Mouse (Mus musculus) heart, embryonic 13.5 days (tissue): ENCODE results near the gene Agpat4. TPM values are rescaled to one million over a fixed set of nuclear protein-coding genes. Genes with fewer than 3 reads are reported as not detected.
A peak's percentile ranks its signal among the peaks of the same experiment; 100 is the strongest.

ENCODE experiments used
- ATAC-seq: fragments of 200-750 bp; cut with Nextera tagmentation; 2 replicates; pipeline ENCODE4 v1.8.0; 2017; ENCODE audit warnings: moderate TSS enrichment; ENCODE audit not compliant: insufficient number of reproducible peaks, low FRiP score, low TSS enrichment; ENCODE audit errors: extremely low read depth
- H3K27ac ChIP-seq: fragments of 300-500 bp; sonication (generic); replicated peaks from 2 replicates; pipeline ENCODE4 v1.5.1; 2015; ENCODE audit warnings: moderate library complexity, mild to moderate bottlenecking, inconsistent platforms
- H3K27me3 ChIP-seq: fragments of 300-500 bp; sonication (generic); replicated peaks from 2 replicates; pipeline ENCODE4 v1.6.1; 2015; ENCODE audit warnings: mild to moderate bottlenecking, inconsistent platforms
- H3K36me3 ChIP-seq: fragments of 300-500 bp; sonication (generic); 2 replicates; pipeline ENCODE4 v1.6.1; 2015; ENCODE audit warnings: mild to moderate bottlenecking, inconsistent platforms
- H3K4me1 ChIP-seq: fragments of 300-500 bp; sonication (generic); 2 replicates; pipeline ENCODE4 v1.6.1; 2015; ENCODE audit warnings: inconsistent platforms
- H3K4me2 ChIP-seq: fragments of 300-500 bp; sonication (generic); 2 replicates; pipeline ENCODE4 v1.6.1; 2015; ENCODE audit warnings: inconsistent platforms, mild to moderate bottlenecking, moderate library complexity
- H3K4me3 ChIP-seq: fragments of 300-500 bp; sonication (generic); 2 replicates; pipeline ENCODE4 v1.5.1; 2015; ENCODE audit warnings: moderate library complexity, mild to moderate bottlenecking, inconsistent platforms
- H3K9ac ChIP-seq: fragments of 300-500 bp; sonication (generic); 2 replicates; pipeline ENCODE4 v1.6.1; 2015; ENCODE audit warnings: inconsistent platforms, mild to moderate bottlenecking, moderate library complexity
- H3K9me3 ChIP-seq: fragments of 300-500 bp; sonication (generic); 2 replicates; pipeline ENCODE4 v1.6.1; 2016; ENCODE audit warnings: inconsistent platforms
- WGBS: fragments of 180-500 bp; shearing (Covaris S2); methylation state at CpG from one replicate; pipeline ENCODE4 v1.1.7; 2015; ENCODE audit warnings: mixed read lengths; 5-methylcytosine and 5-hydroxymethylcytosine counted together
- polyA plus RNA-seq: library from polyadenylated mRNA; unstranded; fragments of >200 nt; fragmentation: Nextera tagmentation; extraction: Ambion mirVana; gene quantifications from 2 replicates; pipeline ENCODE4 v1.2.1, GENCODE M21; 2015

The Agpat4 gene
- polyA plus RNA-seq, 1 experiment from 2014 or later: 16.9 TPM

DNA sequence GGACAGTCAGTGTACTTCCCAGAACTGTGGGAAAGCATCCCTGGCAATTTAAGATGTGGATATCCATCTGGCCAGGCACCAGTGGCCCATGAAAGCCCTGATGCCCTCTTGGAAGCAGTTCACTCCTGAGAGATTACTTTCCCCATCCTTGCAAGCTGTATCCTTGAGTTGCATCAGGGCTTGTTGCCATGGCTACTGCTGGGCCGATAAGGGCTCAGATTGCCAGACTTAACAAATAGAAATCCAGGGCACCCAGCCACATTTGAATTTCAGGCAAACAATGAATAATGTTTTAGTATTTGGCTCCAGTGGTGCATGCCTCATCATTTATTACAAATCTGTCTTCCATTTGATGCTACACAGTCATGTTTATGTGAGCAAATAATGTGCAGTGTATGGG is 69.3 kb downstream of the Agpat4 start:
- Histone ChIP-seq H3K27ac (no peak overlapping the region), H3K9me3 (peaks cover 7% of the 10 kb centered on the region; the same call in 1 of the 2 replicates), H3K36me3 (peaks cover 5% of the 10 kb centered on the region; the same call in 1 of the 2 replicates)

DNA sequence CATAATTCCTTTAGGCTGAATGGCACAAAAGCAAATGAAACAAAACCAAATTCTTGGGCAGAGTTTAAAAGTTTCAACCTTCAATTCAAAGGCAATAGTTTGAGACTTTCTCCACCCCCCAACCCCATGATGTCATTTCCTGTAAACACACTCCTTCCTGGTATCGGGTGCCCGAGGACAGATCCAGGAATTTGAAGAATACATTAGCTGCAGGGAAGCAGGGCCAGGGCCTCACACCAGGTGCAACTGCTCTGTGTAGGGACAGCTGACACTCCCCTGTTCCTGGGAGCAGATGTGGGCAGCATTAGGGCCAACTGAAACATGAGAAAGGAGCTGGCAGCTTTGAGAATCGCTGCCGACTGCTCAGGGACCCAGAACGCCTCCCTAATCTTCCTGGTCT is 76.6 kb downstream of the Agpat4 start:
- H3K4me2 ChIP-seq: peak overlapping the region; percentile 47
- peak overlapping the region; percentile 51 for H3K27ac ChIP-seq
- no peaks in the 10 kb centered on the region for H3K27me3 ChIP-seq
- H3K9me3 ChIP-seq: no peaks in the 10 kb centered on the region
- no peaks in the 10 kb centered on the region for H3K36me3 ChIP-seq
- ATAC-seq: no peak
- H3K4me1 ChIP-seq: peaks cover 25% of the 10 kb centered on the region
- 20% methylated on average over 5 of the region's 5 CpGs for WGBS
- H3K9ac ChIP-seq: 0 out of 2 replicates have a peak overlapping the region, but pooled peaks have one; percentile 8
- H3K4me3 ChIP-seq: no peak overlapping the region

More for the DNA sequence above, 69.3 kb downstream of the Agpat4 start:
- no peak overlapping the region for H3K4me2 ChIP-seq
- 67% methylated on average over 1 of the region's 1 CpGs for WGBS
- no peak for ATAC-seq
- H3K4me1 ChIP-seq: peaks cover 20% of the 10 kb centered on the region
- H3K27me3 ChIP-seq: no peaks in the 10 kb centered on the region
- no peak overlapping the region for H3K4me3 ChIP-seq
- H3K9ac ChIP-seq: no peak overlapping the region

- H3K4me2 ChIP-seq: peak overlapping the region; percentile 47
- WGBS: 35% methylated on average over 10 of the region's 10 CpGs
Observed at GRCm38 (mm10) chr17:12195604-12196003, 77.1 kb downstream of the Agpat4 start.

DNA sequence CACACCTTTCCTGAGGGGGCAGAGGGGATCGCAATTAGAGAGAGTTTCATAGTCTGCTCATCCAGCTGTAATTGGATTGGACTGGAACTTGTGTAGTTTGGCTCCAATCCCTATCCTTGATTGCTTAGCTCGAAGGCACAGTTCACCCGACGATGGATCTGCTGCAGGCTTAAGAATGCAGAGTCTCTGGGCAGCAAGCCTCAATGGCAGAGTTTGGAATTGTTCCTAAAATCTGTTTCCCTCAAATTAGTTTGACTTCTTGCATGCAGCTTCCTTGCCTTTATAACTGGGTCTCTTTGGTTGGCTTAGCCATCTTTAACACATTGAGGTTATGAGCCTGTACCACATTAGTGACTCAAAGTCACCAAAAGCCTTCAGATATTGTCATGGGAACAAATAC is 81.4 kb downstream of the Agpat4 start:
- Histone ChIP-seq H3K4me1 (peaks cover 41% of the 10 kb centered on the region), H3K27me3 (no peaks in the 10 kb centered on the region), H3K9me3 (no peaks in the 10 kb centered on the region), H3K9ac (no peak overlapping the region), H3K4me2 (no peak overlapping the region), H3K4me3 (no peak overlapping the region), H3K27ac (no peak overlapping the region), H3K36me3 (no peaks in the 10 kb centered on the region)
- 81% methylated on average over 4 of the region's 4 CpGs for WGBS
- no peak for ATAC-seq

More at GRCm38 (mm10) chr17:12195604-12196003, 77.1 kb downstream of the Agpat4 start:
- no peaks in the 10 kb centered on the region for H3K27me3 ChIP-seq
- H3K4me3 ChIP-seq: no peak overlapping the region
- ATAC-seq: 0 out of 2 replicates have a peak, but pooled peaks have one; percentile 48
- H3K4me1 ChIP-seq: peaks cover 27% of the 10 kb centered on the region
- 0 out of 2 replicates have a peak overlapping the region, but pooled peaks have one; percentile 8 for H3K9ac ChIP-seq
- H3K9me3 ChIP-seq: no peaks in the 10 kb centered on the region
- peak overlapping the region; percentile 51 for H3K27ac ChIP-seq
- no peaks in the 10 kb centered on the region for H3K36me3 ChIP-seq

- H3K9ac ChIP-seq: no peak overlapping the region
- H3K36me3 ChIP-seq: no peaks in the 10 kb centered on the region
- 75% methylated on average over 1 of the region's 1 CpGs for WGBS
- no peak overlapping the region for H3K4me3 ChIP-seq
- no peak overlapping the region for H3K4me2 ChIP-seq
- no peak for ATAC-seq
- peaks cover 41% of the 10 kb centered on the region for H3K4me1 ChIP-seq
- no peaks in the 10 kb centered on the region for H3K27me3 ChIP-seq
- H3K27ac ChIP-seq: no peak overlapping the region
- no peaks in the 10 kb centered on the region for H3K9me3 ChIP-seq
Observed at GRCm38 (mm10) chr17:12201086-12201485, 82.6 kb downstream of the Agpat4 start.

GRCm38 (mm10) chr17:12203414-12203897 is 85.0 kb downstream of the Agpat4 start:
- peak overlapping the region; percentile 80 for H3K27ac ChIP-seq
- no peak overlapping the region for H3K9ac ChIP-seq
- peak overlapping the region; percentile 41 for H3K4me2 ChIP-seq
- no peaks in the 10 kb centered on the region for H3K36me3 ChIP-seq
- peaks cover 64% of the 10 kb centered on the region for H3K4me1 ChIP-seq
- ATAC-seq: no peak
- H3K4me3 ChIP-seq: no peak overlapping the region
- no peaks in the 10 kb centered on the region for H3K27me3 ChIP-seq
- H3K9me3 ChIP-seq: no peaks in the 10 kb centered on the region
- 49% methylated on average over 15 of the region's 15 CpGs for WGBS

- H3K9ac ChIP-seq: peak overlapping the region; percentile 44; the same call in 1 of the 2 replicates
- no peak for ATAC-seq
- no peaks in the 10 kb centered on the region for H3K27me3 ChIP-seq
- no peaks in the 10 kb centered on the region for H3K9me3 ChIP-seq
- H3K4me3 ChIP-seq: no peak overlapping the region
- H3K4me1 ChIP-seq: peaks cover 64% of the 10 kb centered on the region
- no peaks in the 10 kb centered on the region for H3K36me3 ChIP-seq
- H3K27ac ChIP-seq: peak overlapping the region; percentile 80
- WGBS: 61% methylated on average over 3 of the region's 3 CpGs
- peak overlapping the region; percentile 38 for H3K4me2 ChIP-seq
Observed at GRCm38 (mm10) chr17:12204246-12204645, 85.7 kb downstream of the Agpat4 start.

DNA sequence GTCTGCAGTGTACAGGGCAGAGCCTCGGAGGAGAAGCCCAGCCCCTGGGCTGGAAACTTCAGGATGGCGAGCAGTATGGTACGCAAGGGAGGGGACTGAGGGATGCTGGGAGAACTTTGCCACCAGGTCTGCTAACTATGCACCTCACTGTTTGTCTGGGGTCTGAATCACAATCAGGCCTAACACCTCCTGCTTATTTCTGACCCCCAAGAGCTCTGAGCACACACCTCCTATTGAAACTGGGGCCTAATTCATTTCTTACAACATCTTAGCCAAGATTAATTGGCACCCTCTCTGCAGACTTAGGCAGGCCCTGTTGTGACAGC is 86.1 kb downstream of the Agpat4 start:
- Histone ChIP-seq H3K27ac (peak overlapping the region; percentile 80), H3K9ac (peak overlapping the region; percentile 44; the same call in 1 of the 2 replicates), H3K27me3 (no peaks in the 10 kb centered on the region), H3K36me3 (no peaks in the 10 kb centered on the region), H3K9me3 (no peaks in the 10 kb centered on the region), H3K4me2 (peak overlapping the region; percentile 38), H3K4me3 (no peak overlapping the region), H3K4me1 (peaks cover 63% of the 10 kb centered on the region)
- WGBS: 74% methylated on average over 3 of the region's 3 CpGs
- no peak for ATAC-seq

GRCm38 (mm10) chr17:12205015-12205693 is 86.7 kb downstream of the Agpat4 start:
- peaks cover 3% of the 10 kb centered on the region; the same call in 1 of the 2 replicates for H3K36me3 ChIP-seq
- H3K4me3 ChIP-seq: no peak overlapping the region
- no peaks in the 10 kb centered on the region for H3K27me3 ChIP-seq
- H3K27ac ChIP-seq: peak overlapping the region; percentile 80
- peaks cover 60% of the 10 kb centered on the region for H3K4me1 ChIP-seq
- peak overlapping the region; percentile 44; the same call in 1 of the 2 replicates for H3K9ac ChIP-seq
- H3K9me3 ChIP-seq: no peaks in the 10 kb centered on the region
- peak; percentile 67 for ATAC-seq
- WGBS: 27% methylated on average over 10 of the region's 10 CpGs
- H3K4me2 ChIP-seq: peak overlapping the region; percentile 38; the same call in 1 of the 2 replicates

GRCm38 (mm10) chr17:12205694-12206075 is 87.2 kb downstream of the Agpat4 start:
- H3K4me3 ChIP-seq: no peak overlapping the region
- peak overlapping the region; percentile 80 for H3K27ac ChIP-seq
- H3K36me3 ChIP-seq: peaks cover 5% of the 10 kb centered on the region; the same call in 1 of the 2 replicates
- peak overlapping the region; percentile 52; the same call in 1 of the 2 replicates for H3K9ac ChIP-seq
- H3K4me1 ChIP-seq: peaks cover 57% of the 10 kb centered on the region
- H3K27me3 ChIP-seq: no peaks in the 10 kb centered on the region
- peak overlapping the region; percentile 38 for H3K4me2 ChIP-seq
- 15% methylated on average over 4 of the region's 4 CpGs for WGBS
- no peak; the same call in 1 of the 2 replicates for ATAC-seq
- H3K9me3 ChIP-seq: no peaks in the 10 kb centered on the region

GRCm38 (mm10) chr17:12206248-12206647 is 87.7 kb downstream of the Agpat4 start:
- Histone ChIP-seq H3K27ac (peak overlapping the region; percentile 80), H3K9ac (peak overlapping the region; percentile 45; the same call in 1 of the 2 replicates), H3K4me1 (peaks cover 52% of the 10 kb centered on the region), H3K4me2 (peak overlapping the region; percentile 38), H3K4me3 (no peak overlapping the region), H3K9me3 (no peaks in the 10 kb centered on the region), H3K27me3 (no peaks in the 10 kb centered on the region), H3K36me3 (peaks cover 11% of the 10 kb centered on the region; the same call in 1 of the 2 replicates)
- ATAC-seq: no peak
- 40% methylated on average over 3 of the region's 3 CpGs for WGBS
